Mouse (Mus musculus) forebrain, postnatal 0 days (tissue): ENCODE data around the gene Casq1. TPM values are rescaled to one million over a fixed set of nuclear protein-coding genes. Genes with fewer than 3 reads are reported as not detected.
"Not testable (repeated sequence)": the region's sequence is repeated elsewhere in the genome, so short reads cannot be mapped to it uniquely, and the experiment has no call there.

ENCODE experiments used
- ATAC-seq: fragments of 200-750 bp; cut with Nextera tagmentation; 2 replicates; pipeline ENCODE4 v1.8.0; 2017; ENCODE audit warnings: mild to moderate bottlenecking, moderate library complexity
- DNase-seq: peaks from one replicate; pipeline ENCODE4 v3.0.0-alpha.2; 2015
- H3K27ac ChIP-seq: fragments of 300-500 bp; sonication (generic); 2 replicates; pipeline ENCODE4 v1.5.1; 2014; ENCODE audit warnings: low read depth, mild to moderate bottlenecking, antibody characterized with exemption, low read length, moderate library complexity, mixed read lengths
- H3K27me3 ChIP-seq: fragments of 300-500 bp; sonication (generic); 2 replicates; pipeline ENCODE4 v1.6.1; 2014; ENCODE audit warnings: mild to moderate bottlenecking, low read length, mixed read lengths; ENCODE audit not compliant: insufficient read depth
- H3K36me3 ChIP-seq: fragments of 300-500 bp; sonication (generic); 2 replicates; pipeline ENCODE4 v1.6.1; 2014; ENCODE audit warnings: mild to moderate bottlenecking, moderate library complexity; ENCODE audit not compliant: insufficient read depth
- H3K4me1 ChIP-seq: fragments of 300-500 bp; sonication (generic); 2 replicates; pipeline ENCODE4 v1.6.1; 2014; ENCODE audit warnings: antibody characterized with exemption; ENCODE audit not compliant: insufficient read depth
- H3K4me2 ChIP-seq: fragments of 300-500 bp; sonication (generic); 2 replicates; pipeline ENCODE4 v1.6.1; 2014; ENCODE audit warnings: low read depth, mild to moderate bottlenecking, moderate library complexity
- H3K4me3 ChIP-seq: fragments of 300-500 bp; sonication (generic); 2 replicates; pipeline ENCODE4 v1.5.1; 2014; ENCODE audit warnings: low read depth, low read length, mixed read lengths
- H3K9ac ChIP-seq: fragments of 300-500 bp; sonication (generic); 2 replicates; pipeline ENCODE4 v1.6.1; 2014; ENCODE audit warnings: mild to moderate bottlenecking
- H3K9me3 ChIP-seq: fragments of 300-500 bp; sonication (generic); 2 replicates; pipeline ENCODE4 v1.6.1; 2016; ENCODE audit warnings: low read length
- CTCF ChIP-seq: sonication (generic); IDR thresholded peaks from 2 replicates; pipeline ENCODE4 v1.5.1; 2016; ENCODE audit warnings: antibody characterized with exemption, control low read depth, low read depth
- WGBS: fragments of 180-500 bp; shearing (Covaris S2); extraction: QIAGEN DNeasy Blood & Tissue Kit; methylation state at CpG from one replicate; pipeline ENCODE4 v1.1.7; 2014; 5-methylcytosine and 5-hydroxymethylcytosine counted together
- polyA plus RNA-seq: library from polyadenylated mRNA; unstranded; fragments of >200 nt; fragmentation: Nextera tagmentation; extraction: Ambion mirVana; gene quantifications from 2 replicates; pipeline ENCODE4 v1.2.1, GENCODE M21; 2015
- total RNA-seq: library from RNA; depleted of rRNA; stranded (reverse); fragments of >200 nt; gene quantifications from 2 replicates; pipeline ENCODE4 v1.2.3, GENCODE M21; 2014; rRNA removed

The Casq1 gene
- total RNA-seq = 0.76 and 2.2 TPM in 2 replicates
- polyA plus RNA-seq = 3.3 and 3.5 TPM in 2 replicates

DNA sequence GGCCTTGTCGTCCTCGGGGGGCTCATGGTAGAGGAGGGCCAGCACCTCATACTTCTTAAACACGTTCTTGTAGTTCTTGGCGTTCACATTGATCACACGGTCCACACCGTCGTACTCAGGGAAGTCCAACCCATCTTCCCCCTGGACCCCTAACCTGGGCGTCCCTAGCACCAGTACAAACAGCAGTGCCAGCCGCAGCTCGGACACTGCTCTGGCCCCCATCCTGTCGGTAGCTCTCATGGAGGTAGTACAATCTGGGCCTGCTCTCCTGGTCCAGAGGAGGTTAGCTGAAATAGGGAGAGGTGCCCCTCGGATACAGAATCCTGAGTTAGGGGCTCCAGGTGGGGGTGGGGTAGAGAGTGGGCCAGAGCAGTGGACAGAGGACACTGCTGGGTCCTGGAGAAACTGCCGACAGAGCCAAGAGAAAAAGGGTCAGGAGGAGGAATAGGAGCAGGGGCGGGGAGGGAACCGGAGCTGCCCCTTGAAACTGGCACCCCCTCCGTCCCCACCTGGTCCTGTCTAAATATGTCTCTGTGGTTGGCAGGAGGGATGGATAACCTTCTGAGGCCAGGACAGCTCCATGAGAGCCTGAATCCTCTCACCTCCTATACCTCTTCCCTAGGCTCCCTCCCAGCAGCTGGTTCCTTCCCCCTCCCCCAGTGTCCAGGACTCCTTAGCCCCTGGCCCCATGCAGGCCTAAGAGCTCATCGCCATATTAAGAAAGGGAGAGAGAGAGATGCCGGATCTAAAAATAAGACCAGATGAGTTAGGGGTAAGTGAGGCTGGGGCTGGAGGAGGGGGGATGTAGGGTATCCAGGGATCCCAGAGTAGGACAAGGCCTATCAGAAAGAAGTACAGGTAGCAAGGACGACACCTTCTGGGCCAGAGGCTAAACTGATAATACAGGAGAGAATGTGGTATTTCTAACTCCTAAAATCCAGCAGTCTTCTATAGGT, at the start of gene Casq1:
Casq1 (minus strand) TSS at position 418 of the 956 bp plus-strand sequence.
- Histone ChIP-seq H3K9me3 (no peaks in the 10 kb centered on the region), H3K4me1 (no peaks in the 10 kb centered on the region), H3K27me3 (no peaks in the 10 kb centered on the region), H3K27ac (peak within 1 kb of the TSS; percentile 30), H3K9ac (no peak within 1 kb of the TSS), H3K4me2 (no peak within 1 kb of the TSS), H3K4me3 (no peak within 1 kb of the TSS), H3K36me3 (no peaks in the 10 kb centered on the region)
- TF ChIP-seq CTCF = no peak
- no peak for ATAC-seq
- no peak for DNase-seq
- WGBS = 69% methylated on average over 19 of the region's 19 CpGs

DNA sequence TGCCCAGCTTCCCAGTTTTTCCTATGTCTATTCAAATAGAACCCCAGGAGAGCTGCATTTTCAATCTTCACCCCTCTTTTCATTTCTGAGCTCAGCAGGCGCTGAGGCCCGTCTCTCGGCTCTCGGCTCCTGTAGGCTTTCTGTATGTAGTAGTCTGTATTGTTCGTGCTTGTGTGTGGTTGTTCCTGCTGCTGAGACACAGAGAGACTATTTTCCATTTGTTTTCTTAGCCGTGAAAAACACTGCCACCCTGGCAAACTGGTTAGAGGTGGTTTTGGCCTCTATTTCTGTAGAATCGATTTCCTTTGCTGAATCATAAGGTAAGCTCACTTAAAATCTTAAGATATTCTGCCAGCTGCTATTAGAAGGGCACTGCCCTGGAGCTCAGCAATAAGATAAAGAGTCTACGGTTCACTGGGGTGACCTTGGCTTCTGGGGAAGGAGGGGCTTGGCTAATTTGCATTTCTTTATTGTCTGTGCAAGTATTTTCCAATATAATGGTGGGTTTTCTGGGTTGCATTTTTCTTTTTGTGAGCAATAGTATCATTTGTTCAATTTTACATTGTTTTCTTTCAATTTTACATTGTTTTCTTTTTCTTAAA, 41.9 kb upstream of the Casq1 start, which contains the start of gene Igsf8:
Igsf8 (plus strand) TSS at position 165 of the 602 bp plus-strand sequence.
- no peaks in the 10 kb centered on the region for H3K4me1 ChIP-seq
- H3K27ac ChIP-seq = no peak within 1 kb of the TSS
- no peaks in the 10 kb centered on the region for H3K9me3 ChIP-seq
- no peaks in the 10 kb centered on the region for H3K36me3 ChIP-seq
- H3K4me2 ChIP-seq = no peak within 1 kb of the TSS
- no peak within 1 kb of the TSS for H3K4me3 ChIP-seq
- WGBS = 12% methylated on average over 8 of the region's 8 CpGs
- H3K27me3 ChIP-seq = no peaks in the 10 kb centered on the region
- no peak for TF ChIP-seq CTCF
- ATAC-seq = no peak
- no peak for DNase-seq
- H3K9ac ChIP-seq = no peak within 1 kb of the TSS

DNA sequence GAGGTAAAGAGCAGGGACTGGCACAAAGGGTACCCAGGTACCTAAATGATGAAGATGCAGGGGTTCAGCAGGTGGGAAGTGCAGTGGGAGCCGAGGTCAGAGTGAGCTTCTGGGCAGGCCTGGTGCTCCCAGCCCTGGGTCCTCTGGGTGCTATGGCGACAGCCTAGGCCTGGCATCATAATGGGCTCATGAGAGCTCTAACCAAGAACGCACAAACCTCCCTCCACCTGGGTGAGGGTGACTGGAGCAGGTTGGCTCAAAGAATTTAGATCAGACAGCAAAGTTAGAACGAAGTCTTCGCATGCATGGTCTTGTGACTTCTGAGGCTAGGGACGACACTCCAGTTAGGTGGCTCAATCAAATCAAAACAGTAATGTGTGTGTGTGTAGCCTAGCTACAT, 38.6 kb upstream of the Casq1 start, which contains the start of gene Atp1a4:
Atp1a4 (minus strand) TSS at position 101 of the 400 bp plus-strand sequence.
- Histone ChIP-seq H3K27me3 (no peaks in the 10 kb centered on the region), H3K4me1 (no peaks in the 10 kb centered on the region), H3K4me2 (no peak within 1 kb of the TSS), H3K9ac (no peak within 1 kb of the TSS), H3K36me3 (no peaks in the 10 kb centered on the region), H3K4me3 (no peak within 1 kb of the TSS), H3K27ac (no peak within 1 kb of the TSS), H3K9me3 (no peaks in the 10 kb centered on the region)
- DNase-seq (no peak), ATAC-seq (no peak)
- 84% methylated on average over 6 of the region's 6 CpGs for WGBS
- no peak for TF ChIP-seq CTCF

DNA sequence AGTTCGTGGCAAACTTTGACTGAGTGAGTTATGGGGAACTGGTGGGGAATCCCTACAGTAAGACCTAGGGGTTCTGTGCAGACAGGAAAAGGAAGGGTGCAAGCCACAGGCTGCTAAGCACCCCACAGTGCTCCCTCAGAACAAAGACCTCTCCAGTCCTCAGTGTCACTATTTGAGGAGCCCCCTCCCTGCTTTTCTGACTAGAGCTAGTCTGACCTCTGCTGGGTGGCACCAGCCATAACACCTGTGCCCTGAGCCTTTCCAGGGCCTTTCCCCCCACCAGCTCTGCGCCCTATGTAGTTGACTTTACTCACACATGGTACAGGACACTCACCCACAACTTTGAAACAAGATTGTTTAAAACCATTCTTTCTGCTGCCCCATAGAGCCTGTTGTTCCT, 28.0 kb upstream of the Casq1 start:
- no peaks in the 10 kb centered on the region for H3K4me1 ChIP-seq
- TF ChIP-seq CTCF = peak; percentile 61
- ATAC-seq (peak; percentile 76), DNase-seq (peak; percentile 26)
- H3K9ac ChIP-seq = no peak overlapping the region
- H3K4me2 ChIP-seq = no peak overlapping the region
- no peak overlapping the region for H3K27ac ChIP-seq
- H3K27me3 ChIP-seq = no peaks in the 10 kb centered on the region
- no peaks in the 10 kb centered on the region for H3K36me3 ChIP-seq
- whole genome bisulfite sequencing = 37% methylated on average over 2 of the region's 2 CpGs
- H3K4me3 ChIP-seq = no peak overlapping the region
- H3K9me3 ChIP-seq = no peaks in the 10 kb centered on the region

DNA sequence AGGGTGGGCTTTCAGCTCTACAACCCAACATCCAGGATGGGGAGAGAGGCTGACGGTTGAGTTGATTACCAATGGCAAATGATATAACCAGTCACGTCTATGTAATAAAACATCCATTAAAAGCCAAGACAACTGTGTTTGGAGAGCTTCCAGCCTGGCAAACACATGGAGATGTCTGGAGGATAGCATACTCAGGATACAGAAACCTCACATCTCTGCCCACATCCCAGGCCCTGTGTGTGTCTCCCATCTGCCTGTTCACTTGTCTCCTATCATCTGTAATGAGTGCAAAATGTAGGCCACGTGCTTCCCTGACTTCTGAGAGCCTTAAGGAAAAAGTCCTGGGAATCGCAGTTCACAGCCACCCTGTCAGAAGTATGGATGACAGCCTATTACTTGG, 27.5 kb upstream of the Casq1 start:
- Histone ChIP-seq H3K36me3 (no peaks in the 10 kb centered on the region), H3K9me3 (no peaks in the 10 kb centered on the region), H3K4me3 (no peak overlapping the region), H3K27me3 (no peaks in the 10 kb centered on the region), H3K9ac (no peak overlapping the region), H3K4me1 (no peaks in the 10 kb centered on the region), H3K4me2 (no peak overlapping the region), H3K27ac (no peak overlapping the region)
- ATAC-seq (no peak), DNase-seq (no peak)
- 48% methylated on average over 4 of the region's 4 CpGs for WGBS
- no peak for TF ChIP-seq CTCF

DNA sequence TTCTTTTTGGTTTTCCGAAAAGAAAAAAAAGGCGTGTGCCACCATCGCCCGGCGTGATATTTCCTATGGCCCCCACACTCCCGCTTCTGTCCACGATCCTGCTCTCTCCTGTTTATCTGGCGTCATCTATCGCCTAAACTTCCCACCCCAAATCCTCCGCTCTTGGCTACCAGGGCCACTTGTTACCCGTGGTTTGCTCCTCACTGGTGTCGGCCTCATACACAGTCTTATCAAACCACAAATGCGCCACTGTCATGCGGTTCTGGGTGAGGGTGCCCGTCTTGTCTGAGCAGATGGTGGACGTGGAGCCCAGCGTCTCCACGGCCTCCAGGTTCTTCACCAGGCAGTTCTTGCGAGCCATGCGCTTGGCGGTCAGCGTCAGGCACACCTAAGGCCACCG, 25.0 kb upstream of the Casq1 start:
- not testable (repeated sequence) for H3K4me2 ChIP-seq, DNase-seq, ATAC-seq

More for the DNA sequence above, 25.0 kb upstream of the Casq1 start:
- not testable (repeated sequence) for H3K27me3 ChIP-seq, H3K9ac ChIP-seq, H3K36me3 ChIP-seq, H3K4me1 ChIP-seq, H3K4me3 ChIP-seq, H3K9me3 ChIP-seq, H3K27ac ChIP-seq
- WGBS = 68% methylated on average over 23 of the region's 23 CpGs
